Mouse (Mus musculus) forebrain, embryonic 11.5 days (tissue): Measurements from ENCODE around the gene Acot8. TPM values are rescaled to one million over a fixed set of nuclear protein-coding genes. Genes with fewer than 3 reads are reported as not detected.

Source experiments
- ATAC-seq: fragments of 200-750 bp; cut with Nextera tagmentation; replicated peaks from 2 replicates; pipeline ENCODE4 v1.8.0; 2017; ENCODE audit warnings: moderate TSS enrichment; ENCODE audit not compliant: low FRiP score
- DNase-seq: peaks from one replicate; pipeline ENCODE4 v3.0.0-alpha.2; 2017; ENCODE audit warnings: low spot score
- H3K27ac ChIP-seq: fragments of 300-500 bp; sonication (generic); 2 replicates; pipeline ENCODE4 v1.5.1; 2014; ENCODE audit warnings: low read depth, low read length
- H3K27me3 ChIP-seq: fragments of 300-500 bp; sonication (generic); 2 replicates; pipeline ENCODE4 v1.6.1; 2014; ENCODE audit warnings: mild to moderate bottlenecking, low read length, mixed read lengths; ENCODE audit not compliant: control insufficient read depth, insufficient read depth
- H3K36me3 ChIP-seq: fragments of 300-500 bp; sonication (generic); 2 replicates; pipeline ENCODE4 v1.6.1; 2014; ENCODE audit warnings: mild to moderate bottlenecking, low read length, moderate library complexity, mixed read lengths; ENCODE audit not compliant: control insufficient read depth, insufficient read depth
- H3K4me1 ChIP-seq: fragments of 300-500 bp; sonication (generic); replicated peaks from 2 replicates; pipeline ENCODE4 v1.6.1; 2014; ENCODE audit warnings: low read length, mixed read lengths; ENCODE audit not compliant: control insufficient read depth, insufficient read depth
- H3K4me2 ChIP-seq: fragments of 300-500 bp; sonication (generic); 2 replicates; pipeline ENCODE4 v1.6.1; 2014; ENCODE audit warnings: low read depth, mild to moderate bottlenecking, low read length, moderate library complexity, mixed read lengths; ENCODE audit not compliant: severe bottlenecking
- H3K4me3 ChIP-seq: fragments of 300-500 bp; sonication (generic); 2 replicates; pipeline ENCODE4 v1.5.1; 2014; ENCODE audit warnings: low read depth, low read length
- H3K9ac ChIP-seq: fragments of 300-500 bp; sonication (generic); 2 replicates; pipeline ENCODE4 v1.6.1; 2014; ENCODE audit warnings: low read length
- H3K9me3 ChIP-seq: fragments of 300-500 bp; sonication (generic); 2 replicates; pipeline ENCODE4 v1.6.1; 2016; ENCODE audit warnings: low read length, mixed read lengths; ENCODE audit not compliant: control insufficient read depth
- WGBS: fragments of 180-500 bp; shearing (Covaris S2); extraction: QIAGEN DNeasy Blood & Tissue Kit; methylation state at CpG from one replicate; pipeline ENCODE4 v1.1.7; 2014; 5-methylcytosine and 5-hydroxymethylcytosine counted together
- polyA plus RNA-seq: library from polyadenylated mRNA; unstranded; fragments of >200 nt; fragmentation: Nextera tagmentation; extraction: Ambion mirVana; gene quantifications from 2 replicates; pipeline ENCODE4 v1.2.1, GENCODE M21; 2014

Acot8 gene
- polyA plus RNA-seq, 1 experiment from 2014 or later = 14.1 TPM

DNA sequence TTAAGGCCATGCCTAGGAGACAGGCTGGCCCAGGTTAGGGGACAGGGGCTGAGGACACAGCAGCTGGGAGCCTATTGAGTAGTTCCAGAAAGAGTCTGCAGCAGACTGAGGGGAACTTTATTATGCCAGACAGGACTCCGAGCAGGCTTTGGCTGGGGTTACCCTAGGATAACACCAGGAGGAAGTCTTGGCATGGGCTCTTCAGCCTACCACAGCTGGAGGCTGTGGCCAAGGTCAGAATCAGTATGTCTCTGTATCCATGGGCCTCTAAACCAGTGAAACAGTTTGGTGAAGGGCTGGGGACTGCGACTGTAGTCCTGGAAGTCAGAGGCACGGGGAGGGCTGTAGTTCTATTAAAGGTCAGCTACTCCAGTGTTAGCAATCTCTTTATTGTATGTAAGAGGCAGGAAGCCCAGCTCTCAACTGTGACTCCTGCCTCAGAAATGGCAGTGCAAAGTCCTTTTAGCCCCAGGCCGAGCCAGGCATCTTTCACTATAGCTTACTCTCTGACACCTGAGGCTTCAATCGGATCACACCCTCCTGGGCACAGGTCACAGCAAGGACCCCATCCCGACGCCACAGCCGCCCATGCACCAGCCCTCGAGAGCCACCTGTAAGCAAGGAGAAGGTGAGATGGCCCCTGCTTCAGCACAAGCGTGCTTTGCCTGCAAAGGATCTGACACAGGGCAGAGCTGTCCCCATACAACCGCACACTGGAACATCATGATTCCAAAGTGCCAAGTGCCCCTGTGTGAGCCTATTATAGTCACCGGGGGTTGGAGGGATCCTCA is 12.1 kb downstream of the Acot8 start:
- Histone ChIP-seq H3K27me3 (no peaks in the 10 kb centered on the region), H3K27ac (no peak overlapping the region), H3K4me3 (no peak overlapping the region), H3K36me3 (peaks cover 4% of the 10 kb centered on the region; the same call in 1 of the 2 replicates), H3K4me2 (no peak overlapping the region), H3K9me3 (no peaks in the 10 kb centered on the region), H3K4me1 (no peaks in the 10 kb centered on the region), H3K9ac (no peak overlapping the region)
- ATAC-seq (no peak), DNase-seq (no peak)
- WGBS = 94% methylated on average over 12 of the region's 12 CpGs

DNA sequence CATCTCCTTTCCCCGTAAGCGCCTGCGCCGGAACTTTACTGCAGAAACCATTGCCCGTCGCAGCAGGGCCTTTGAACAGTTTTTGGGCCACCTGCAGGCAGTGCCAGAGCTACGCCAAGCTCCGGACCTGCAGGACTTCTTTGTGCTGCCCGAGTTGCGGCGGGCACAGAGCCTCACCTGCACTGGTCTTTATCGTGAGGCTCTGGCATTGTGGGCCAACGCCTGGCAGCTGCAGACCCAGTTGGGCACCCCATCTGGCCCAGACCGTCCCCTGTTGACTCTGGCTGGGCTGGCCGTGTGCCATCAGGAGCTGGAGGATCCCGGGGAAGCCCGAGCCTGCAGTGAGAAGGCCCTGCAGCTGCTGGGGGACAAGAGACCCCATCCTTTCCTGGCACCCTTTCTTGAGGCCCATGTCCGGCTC is 12.8 kb downstream of the Acot8 start:
- Histone ChIP-seq H3K4me2 (no peak overlapping the region), H3K27ac (no peak overlapping the region), H3K36me3 (peaks cover 4% of the 10 kb centered on the region; the same call in 1 of the 2 replicates), H3K4me3 (no peak overlapping the region), H3K9ac (no peak overlapping the region), H3K27me3 (no peaks in the 10 kb centered on the region), H3K4me1 (no peaks in the 10 kb centered on the region), H3K9me3 (no peaks in the 10 kb centered on the region)
- 96% methylated on average over 18 of the region's 18 CpGs for WGBS
- no peak for ATAC-seq
- no peak for DNase-seq

DNA sequence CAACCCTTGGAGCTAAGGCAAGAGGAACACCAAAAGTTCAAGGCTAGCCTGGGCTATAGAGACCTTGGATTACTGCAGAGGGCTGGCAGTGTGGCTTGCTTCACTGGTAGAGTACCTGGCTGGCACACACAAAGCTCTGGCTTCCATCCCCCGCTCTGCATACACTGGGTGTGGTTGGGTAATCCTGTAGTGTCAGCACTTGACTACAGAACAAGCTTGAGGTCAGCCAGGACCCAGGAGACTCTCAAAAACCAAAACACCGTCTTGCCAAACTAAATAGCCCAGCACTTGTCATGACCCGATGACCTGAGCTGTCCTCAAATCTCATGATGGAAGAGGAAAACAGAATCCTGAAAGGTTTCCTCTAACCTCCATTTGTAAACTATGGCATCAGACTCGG is 14.2 kb downstream of the Acot8 start:
- Histone ChIP-seq H3K27me3 (no peaks in the 10 kb centered on the region), H3K27ac (no peak overlapping the region), H3K36me3 (peaks cover 4% of the 10 kb centered on the region; the same call in 1 of the 2 replicates), H3K4me2 (no peak overlapping the region), H3K4me1 (peaks cover 3% of the 10 kb centered on the region; the same call in 1 of the 2 replicates), H3K9me3 (no peaks in the 10 kb centered on the region), H3K4me3 (no peak overlapping the region), H3K9ac (no peak overlapping the region)
- DNase-seq = no peak
- ATAC-seq = no peak
- 92% methylated on average over 4 of the region's 4 CpGs for WGBS

DNA sequence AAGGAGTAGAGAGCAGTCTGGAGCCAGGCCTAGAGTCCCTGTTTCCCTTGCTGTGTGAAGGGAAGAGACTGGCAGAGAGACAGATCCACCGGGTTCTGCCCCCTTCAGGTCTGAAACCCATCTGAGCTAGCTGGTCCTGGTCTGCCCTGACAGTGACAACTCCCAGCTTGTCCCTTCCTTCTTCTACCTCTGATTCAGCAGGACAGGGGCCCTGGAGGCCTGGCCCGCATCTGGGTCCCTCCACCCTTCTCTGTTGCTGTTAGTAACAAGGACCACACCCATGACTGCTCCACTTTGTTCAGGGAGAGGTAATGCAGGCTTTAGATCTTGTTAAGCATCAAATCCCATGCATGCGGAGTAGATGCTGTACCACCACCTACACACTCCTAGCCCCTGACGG is 16.3 kb downstream of the Acot8 start:
- H3K27me3 ChIP-seq = no peaks in the 10 kb centered on the region
- no peak overlapping the region for H3K27ac ChIP-seq
- no peaks in the 10 kb centered on the region for H3K9me3 ChIP-seq
- DNase-seq (no peak), ATAC-seq (no peak)
- no peak overlapping the region for H3K9ac ChIP-seq
- peaks cover 6% of the 10 kb centered on the region; the same call in 1 of the 2 replicates for H3K4me1 ChIP-seq
- 69% methylated on average over 4 of the region's 4 CpGs for WGBS
- H3K4me2 ChIP-seq = no peak overlapping the region
- no peak overlapping the region for H3K4me3 ChIP-seq
- H3K36me3 ChIP-seq = peaks cover 4% of the 10 kb centered on the region; the same call in 1 of the 2 replicates

DNA sequence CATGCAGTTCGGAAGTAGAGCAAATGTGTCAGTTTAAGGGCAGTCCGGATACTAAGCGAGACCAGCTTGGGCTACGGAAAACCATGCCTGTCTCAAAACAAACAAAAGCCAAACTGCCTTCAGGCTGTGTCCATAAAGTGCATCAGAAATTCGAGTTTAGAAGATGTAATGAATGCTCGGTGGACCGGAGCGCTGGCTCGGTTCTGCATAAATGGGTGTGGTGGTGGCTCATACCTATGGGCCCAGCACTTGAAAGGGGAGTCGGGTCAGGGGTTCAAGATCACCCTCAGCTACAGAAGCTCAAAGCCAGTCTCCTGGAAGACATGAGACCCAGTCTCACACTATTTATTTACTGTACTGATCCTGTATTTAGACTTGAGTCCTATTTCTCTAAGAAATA is 16.9 kb downstream of the Acot8 start:
- no peak for ATAC-seq
- no peak overlapping the region for H3K27ac ChIP-seq
- no peak for DNase-seq
- H3K4me1 ChIP-seq = peaks cover 6% of the 10 kb centered on the region; the same call in 1 of the 2 replicates
- H3K9me3 ChIP-seq = no peaks in the 10 kb centered on the region
- no peak overlapping the region for H3K4me3 ChIP-seq
- H3K9ac ChIP-seq = no peak overlapping the region
- peaks cover 4% of the 10 kb centered on the region; the same call in 1 of the 2 replicates for H3K36me3 ChIP-seq
- 86% methylated on average over 10 of the region's 10 CpGs for WGBS
- H3K27me3 ChIP-seq = no peaks in the 10 kb centered on the region
- H3K4me2 ChIP-seq = no peak overlapping the region

DNA sequence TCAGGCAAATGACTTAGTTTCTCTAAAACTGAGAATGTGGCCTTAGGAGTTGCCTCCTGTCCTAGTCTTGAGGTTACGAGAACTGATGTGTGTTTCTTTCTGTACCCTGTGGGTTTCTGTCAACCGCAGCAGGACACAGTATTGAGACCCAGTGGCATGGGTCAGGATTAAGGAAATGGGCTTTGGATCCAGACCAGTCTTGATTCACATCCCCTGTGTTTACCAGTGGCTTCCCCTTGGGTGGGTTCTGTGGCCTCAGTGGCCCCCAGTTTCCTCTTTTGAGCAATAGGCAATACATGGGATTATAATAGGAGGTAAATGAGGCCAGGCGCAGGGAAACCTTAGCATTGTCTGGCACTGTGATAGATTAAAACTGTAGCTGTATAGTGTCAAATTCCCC is 17.6 kb downstream of the Acot8 start:
- Histone ChIP-seq H3K9ac (no peak overlapping the region), H3K27ac (no peak overlapping the region), H3K9me3 (no peaks in the 10 kb centered on the region), H3K4me1 (peaks cover 6% of the 10 kb centered on the region; the same call in 1 of the 2 replicates), H3K27me3 (no peaks in the 10 kb centered on the region), H3K36me3 (no peaks in the 10 kb centered on the region; the same call in 1 of the 2 replicates), H3K4me3 (no peak overlapping the region), H3K4me2 (no peak overlapping the region)
- DNase-seq (no peak), ATAC-seq (no peak)
- WGBS = 83% methylated on average over 3 of the region's 3 CpGs

DNA sequence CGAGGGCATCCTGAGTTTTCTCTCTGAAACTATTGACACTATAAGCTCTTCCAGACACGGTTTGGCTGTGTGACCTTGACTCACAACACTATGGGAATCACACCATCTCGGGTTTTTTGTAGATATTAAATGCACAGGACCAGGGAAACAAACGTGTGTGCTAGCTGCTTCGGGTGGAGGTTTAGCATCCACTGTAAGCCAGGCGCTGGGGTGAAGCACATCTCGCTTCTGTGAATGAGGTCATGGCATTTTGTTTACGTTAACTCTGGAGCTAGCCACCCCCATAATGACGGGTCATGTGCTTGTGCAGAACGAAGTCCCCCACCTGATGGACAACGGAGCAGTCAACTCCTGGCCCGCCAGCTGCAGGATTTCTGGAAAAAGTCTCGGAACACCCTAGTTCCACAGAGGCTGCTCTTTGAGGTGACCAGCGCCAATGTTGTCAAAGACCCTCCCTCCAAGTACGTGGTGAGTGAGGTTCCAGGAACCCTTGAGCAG is 18.2 kb downstream of the Acot8 start:
- no peak for ATAC-seq
- peak overlapping the region; percentile 93 for H3K4me2 ChIP-seq

DNA sequence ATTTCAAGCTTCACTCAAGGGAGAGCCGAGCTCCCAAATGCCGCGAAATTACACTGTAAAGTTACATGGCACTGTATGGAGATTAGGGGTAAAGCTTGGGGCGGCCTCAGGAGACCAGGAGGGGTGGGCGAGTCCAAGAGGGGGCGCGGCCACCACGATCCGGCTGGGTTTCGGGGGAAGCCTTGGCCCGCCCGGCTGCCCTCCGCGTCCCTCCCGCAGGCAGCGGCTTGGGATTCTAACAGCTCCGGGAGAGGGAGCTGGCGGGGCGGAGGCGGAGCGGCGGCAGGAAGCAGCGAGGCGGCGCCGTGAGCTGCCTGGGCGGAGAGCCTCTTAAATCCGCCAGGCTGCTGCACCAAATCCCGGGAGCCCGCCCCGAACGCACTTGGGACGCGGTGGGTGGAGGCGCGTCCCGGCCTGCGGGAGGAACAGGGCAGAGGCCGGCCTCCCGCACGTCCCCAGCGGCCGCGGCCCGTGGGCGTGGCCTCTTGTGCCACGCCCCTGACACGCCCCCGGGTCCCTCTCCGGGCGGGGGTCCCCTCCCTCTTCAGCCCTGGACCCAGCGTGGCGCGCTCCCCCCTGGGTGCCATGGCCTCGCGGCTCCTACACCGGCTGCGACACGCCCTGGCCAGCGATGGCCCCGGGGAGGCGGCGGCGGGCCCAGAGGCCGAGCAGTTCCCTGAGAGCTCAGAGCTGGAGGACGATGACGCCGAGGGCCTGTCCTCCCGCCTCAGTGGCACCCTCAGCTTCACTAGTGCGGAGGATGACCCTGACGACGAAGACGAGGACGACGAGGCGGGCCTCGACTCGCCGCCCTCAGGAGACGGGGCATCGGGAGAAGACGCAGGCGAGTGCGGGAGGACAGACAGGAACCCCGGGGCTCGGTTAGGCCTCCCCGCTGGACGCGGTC is 18.9 kb downstream of the Acot8 start, which contains the start of gene Snx21:
Gene Snx21, plus strand, starts transcription at position 343 of the 907 bp plus-strand sequence.
- ATAC-seq (peak; percentile 91), DNase-seq (peak; percentile 92)
- no peaks in the 10 kb centered on the region for H3K27me3 ChIP-seq
- no peaks in the 10 kb centered on the region for H3K36me3 ChIP-seq
- peak within 1 kb of the TSS; percentile 32; the same call in 1 of the 2 replicates for H3K27ac ChIP-seq
- H3K4me1 ChIP-seq = peaks cover 6% of the 10 kb centered on the region; the same call in 1 of the 2 replicates
- H3K4me2 ChIP-seq = peak within 1 kb of the TSS; percentile 93
- peak within 1 kb of the TSS; percentile 78 for H3K9ac ChIP-seq
- H3K9me3 ChIP-seq = no peaks in the 10 kb centered on the region
- WGBS = under 1% methylated on average over 76 of the region's 89 CpGs
- peak within 1 kb of the TSS; percentile 60 for H3K4me3 ChIP-seq

More for the DNA sequence above, 18.2 kb downstream of the Acot8 start:
- H3K36me3 ChIP-seq = no peaks in the 10 kb centered on the region; the same call in 1 of the 2 replicates
- H3K4me3 ChIP-seq = peak overlapping the region; percentile 60
- peak overlapping the region; percentile 78 for H3K9ac ChIP-seq
- no peak for DNase-seq
- no peak overlapping the region for H3K27ac ChIP-seq
- peaks cover 6% of the 10 kb centered on the region; the same call in 1 of the 2 replicates for H3K4me1 ChIP-seq
- H3K9me3 ChIP-seq = no peaks in the 10 kb centered on the region
- WGBS = 11% methylated on average over 15 of the region's 15 CpGs
- no peaks in the 10 kb centered on the region for H3K27me3 ChIP-seq
